Mouse (Mus musculus): Measurements from ENCODE around the gene Ankrd11. TPM values are rescaled to one million over a fixed set of nuclear protein-coding genes. Genes with fewer than 3 reads are reported as not detected.

The Ankrd11 gene
- total RNA-seq, 2 experiments from 2014 or later: 60.3 to 62.1 TPM

DNA sequence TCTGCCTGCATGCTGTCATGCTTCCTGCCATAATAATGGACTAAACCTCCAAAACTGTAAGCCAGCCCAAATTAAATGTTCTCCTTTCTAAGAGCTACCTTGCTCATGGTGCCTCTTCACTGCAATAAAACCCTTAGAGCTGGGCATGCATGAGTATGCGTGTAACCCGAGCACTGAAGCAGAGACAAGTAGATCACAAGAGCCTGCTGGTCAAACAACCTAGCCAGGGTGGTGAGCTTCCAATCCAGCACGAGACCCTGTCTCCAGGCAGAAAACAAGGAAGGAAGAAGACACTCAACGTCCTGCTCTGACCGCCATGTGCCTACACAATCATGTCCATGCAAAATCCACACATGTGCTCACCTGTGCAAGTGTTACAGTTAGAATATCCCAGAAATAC is 50.7 kb downstream of the Ankrd11 start:
- intact Hi-C loops (cut with DNase I): loop anchor here (5.0 kb wide), 1 partner anchor 39 kb away; no protein-coding TSS in a partner anchor
- peak; percentile 48 for DNase-seq
- Histone ChIP-seq H3K27ac (peak overlapping the region; percentile 38), H3K4me3 (no peak overlapping the region)
- no peak for TF ChIP-seq CTCF (IDR thresholded peaks at IDR 0.05)

DNA sequence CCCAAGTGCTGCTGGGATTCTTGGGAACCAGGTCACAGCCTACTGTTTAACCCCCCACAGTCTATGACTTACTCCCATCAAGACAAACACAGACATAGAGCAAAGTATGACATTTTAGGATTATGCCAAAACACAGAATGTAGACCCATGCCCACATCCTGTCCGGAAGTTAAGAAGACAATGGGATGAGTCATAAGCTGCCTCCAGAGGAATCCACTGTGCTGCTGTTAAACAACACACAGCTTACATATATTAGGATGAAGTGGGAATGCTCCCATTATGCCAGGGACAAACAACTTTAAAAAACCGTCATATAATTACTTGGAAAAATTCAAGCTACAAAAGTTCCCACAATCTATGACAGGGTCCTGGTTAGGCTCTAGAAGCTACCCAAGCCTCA is 52.1 kb downstream of the Ankrd11 start:
- H3K27ac ChIP-seq: no peak overlapping the region
- H3K4me3 ChIP-seq: no peak overlapping the region
- TF ChIP-seq CTCF (IDR thresholded peaks at IDR 0.05): no peak
- intact Hi-C loops (cut with DNase I): loop anchor here (5.0 kb wide), 2 partner anchors 38 to 47 kb away; no protein-coding TSS in a partner anchor
- no peak for DNase-seq

GRCm38 (mm10) chr8:122988955-122989354 is 53.1 kb downstream of the Ankrd11 start:
- intact Hi-C loops (cut with DNase I): loop anchor here (5.0 kb wide), 1 partner anchor 48 kb away; no protein-coding TSS in a partner anchor
- no peak for DNase-seq
- Histone ChIP-seq H3K27ac (no peak overlapping the region; the same call in 1 of the 2 replicates), H3K4me3 (no peak overlapping the region)
- TF ChIP-seq CTCF (IDR thresholded peaks at IDR 0.05): no peak

DNA sequence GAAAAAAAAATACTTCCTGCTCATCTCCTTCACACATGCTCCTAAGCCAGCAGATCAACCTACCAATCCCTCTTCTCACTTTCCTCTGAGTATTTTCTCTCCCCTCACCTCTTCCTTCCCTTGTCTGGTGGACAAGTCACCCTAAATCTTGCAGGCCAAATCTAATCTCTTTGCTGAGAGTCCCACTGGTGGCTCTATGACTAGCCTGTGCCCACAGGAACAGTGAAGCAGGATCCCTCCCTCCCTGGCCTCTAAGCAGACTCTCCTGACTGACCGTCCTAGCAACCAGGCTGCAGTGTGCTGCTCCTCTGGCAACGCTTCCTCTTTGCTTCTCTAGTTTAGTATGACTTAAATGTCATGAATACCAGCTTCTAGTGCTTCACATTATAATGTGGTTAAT is 54.8 kb downstream of the Ankrd11 start:
- intact Hi-C loops (cut with DNase I): loop anchor here (5.0 kb wide), 1 partner anchor 50 kb away; no protein-coding TSS in a partner anchor
- TF ChIP-seq CTCF (IDR thresholded peaks at IDR 0.05): no peak
- DNase-seq: no peak
- Histone ChIP-seq H3K4me3 (no peak overlapping the region), H3K27ac (peak overlapping the region; percentile 54)

GRCm38 (mm10) chr8:122986501-122987184 is 55.4 kb downstream of the Ankrd11 start:
- intact Hi-C loops (cut with DNase I): loop anchor here (5.0 kb wide), 1 partner anchor 51 kb away; no protein-coding TSS in a partner anchor
- no peak for TF ChIP-seq CTCF (IDR thresholded peaks at IDR 0.05)
- H3K4me3 ChIP-seq: no peak overlapping the region
- DNase-seq: no peak
- H3K27ac ChIP-seq: peak overlapping the region; percentile 54

- Histone ChIP-seq H3K4me3 (no peak overlapping the region), H3K27ac (no peak overlapping the region)
- intact Hi-C loops (cut with DNase I): no loop called here
- TF ChIP-seq CTCF (IDR thresholded peaks at IDR 0.05): no peak
- DNase-seq: no peak
Observed at GRCm38 (mm10) chr8:122984175-122984574, 57.9 kb downstream of the Ankrd11 start.

DNA sequence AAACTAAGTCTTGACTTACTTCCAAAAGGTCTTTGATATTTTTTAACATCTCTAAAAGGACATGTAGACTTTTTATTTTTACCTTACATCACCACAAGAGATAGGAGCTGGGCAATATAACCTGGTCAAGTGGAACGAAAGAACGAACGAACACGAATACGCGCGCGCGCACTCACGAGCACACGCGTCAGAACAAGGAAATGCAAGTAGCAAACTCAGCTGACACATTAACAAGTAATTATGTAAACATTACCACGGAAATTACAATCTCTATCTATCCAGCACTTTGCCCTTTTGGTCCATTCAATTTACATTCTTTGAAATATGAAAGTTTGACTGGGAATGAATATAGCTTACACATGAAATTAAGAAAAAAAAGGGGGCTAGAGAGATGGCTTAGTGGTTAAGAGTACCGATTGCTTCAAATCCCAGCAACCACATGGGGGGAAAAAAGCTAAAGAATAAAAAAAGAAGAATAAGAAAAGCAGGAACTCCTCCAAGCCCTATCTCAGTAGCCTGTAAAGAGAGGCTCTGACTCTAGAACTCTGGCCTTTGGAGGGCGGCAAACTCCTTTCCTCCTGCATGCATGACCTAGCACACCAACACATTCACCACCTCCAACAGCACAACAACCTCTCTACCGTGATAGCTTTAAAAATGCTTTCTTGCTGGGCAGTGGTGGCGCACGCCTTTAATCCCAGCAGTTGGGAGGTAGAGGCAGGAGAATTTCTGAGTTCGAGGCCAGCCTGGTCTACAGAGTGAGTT is 58.7 kb downstream of the Ankrd11 start:
- Histone ChIP-seq H3K4me3 (no peak overlapping the region), H3K27ac (no peak overlapping the region)
- intact Hi-C loops (cut with DNase I): no loop called here
- TF ChIP-seq CTCF (IDR thresholded peaks at IDR 0.05): peak; percentile 22; the same call in 1 of the 2 replicates
- no peak for DNase-seq

DNA sequence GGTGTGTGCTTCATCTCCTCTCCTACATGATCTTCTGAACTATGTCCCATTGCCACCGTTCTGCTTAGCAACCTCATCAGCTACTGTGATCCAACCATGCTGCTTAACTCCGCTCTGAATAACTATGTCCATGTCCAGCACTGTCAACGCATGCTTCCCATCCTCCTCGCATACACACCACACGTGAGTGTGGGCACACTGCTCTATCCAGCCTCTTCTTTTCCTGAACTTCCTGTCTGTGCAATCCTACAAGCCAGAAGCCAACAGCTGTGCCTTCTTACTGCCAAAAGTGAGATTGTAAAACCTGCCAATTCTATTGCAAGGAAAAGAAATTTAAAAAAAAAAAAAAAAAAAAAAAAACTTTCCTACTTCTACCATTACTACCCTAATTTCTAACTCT is 60.4 kb downstream of the Ankrd11 start:
- H3K27ac ChIP-seq: no peak overlapping the region
- DNase-seq: no peak
- intact Hi-C loops (cut with DNase I): no loop called here
- H3K4me3 ChIP-seq: no peak overlapping the region
- TF ChIP-seq CTCF (IDR thresholded peaks at IDR 0.05): no peak

GRCm38 (mm10) chr8:122979865-122980509 is 62.1 kb downstream of the Ankrd11 start:
- intact Hi-C loops (cut with DNase I): no loop called here
- no peak for TF ChIP-seq CTCF (IDR thresholded peaks at IDR 0.05)
- Histone ChIP-seq H3K4me3 (no peak overlapping the region), H3K27ac (peak overlapping the region; percentile 35)
- no peak for DNase-seq

DNA sequence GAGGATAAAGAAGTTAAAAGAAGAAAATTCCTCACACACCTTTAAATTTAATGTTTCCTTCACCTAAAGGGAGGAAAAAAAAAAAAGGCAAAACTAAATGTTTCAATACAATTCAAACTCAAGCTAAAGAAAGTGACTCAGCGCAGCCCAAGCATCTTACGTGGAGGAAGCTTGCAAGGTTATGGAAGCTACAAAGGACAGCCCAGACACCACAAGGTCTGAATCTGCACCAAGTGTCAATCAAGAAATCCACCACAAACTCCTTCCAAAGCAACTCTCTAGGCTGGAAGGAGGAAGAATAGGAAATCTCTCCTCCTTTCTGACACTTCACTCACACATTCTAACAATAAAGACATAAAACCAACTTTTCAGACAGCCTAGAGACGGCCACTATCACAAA is 62.7 kb downstream of the Ankrd11 start:
- no peak for TF ChIP-seq CTCF (IDR thresholded peaks at IDR 0.05)
- intact Hi-C loops (cut with DNase I): no loop called here
- Histone ChIP-seq H3K4me3 (no peak overlapping the region), H3K27ac (peak overlapping the region; percentile 35)
- DNase-seq: no peak

- TF ChIP-seq CTCF (IDR thresholded peaks at IDR 0.05): no peak
- Histone ChIP-seq H3K27ac (peak overlapping the region; percentile 55), H3K4me3 (no peak overlapping the region)
- intact Hi-C loops (cut with DNase I): no loop called here
- no peak for DNase-seq
Observed at GRCm38 (mm10) chr8:122976046-122976445, 66.0 kb downstream of the Ankrd11 start.

DNA sequence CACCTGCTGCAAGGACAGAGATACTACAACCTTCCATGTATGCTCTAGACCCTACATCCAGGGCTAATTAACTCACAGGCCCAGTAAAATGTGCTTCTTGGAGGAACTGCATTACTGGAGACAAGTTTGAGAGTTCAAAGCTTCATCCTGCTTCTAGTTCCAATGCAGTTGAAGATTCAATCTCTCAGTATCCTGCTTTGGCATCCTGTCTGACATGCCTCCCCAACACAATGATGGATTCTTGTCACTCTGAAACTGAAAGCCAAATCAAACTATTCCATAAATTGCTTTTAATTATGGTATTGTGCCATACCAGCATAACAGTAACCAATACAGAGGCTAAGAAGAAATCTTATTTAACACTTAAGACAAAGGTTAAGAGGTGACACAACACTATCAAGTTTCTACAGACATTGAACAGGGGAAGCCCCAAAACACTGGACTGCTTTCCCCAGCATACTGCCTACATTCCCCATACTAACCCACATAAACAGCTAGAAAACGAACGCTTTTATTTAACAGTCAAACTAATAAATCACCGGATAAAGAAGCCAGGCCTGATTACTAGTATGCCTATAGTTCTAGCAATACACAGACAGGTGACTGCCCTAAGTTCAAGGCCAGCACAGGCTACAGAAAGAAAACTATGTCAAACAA is 72.0 kb downstream of the Ankrd11 start:
- no peak for DNase-seq
- Histone ChIP-seq H3K27ac (no peak overlapping the region), H3K4me3 (no peak overlapping the region)
- intact Hi-C loops (cut with DNase I): no loop called here
- no peak for TF ChIP-seq CTCF (IDR thresholded peaks at IDR 0.05)

Data from gastrocnemius, adult 2 months (tissue).